Mouse (Mus musculus) megakaryocyte, embryonic 14.5 days (primary cell): Measurements from ENCODE around the gene Ccnd3.

Experiments used
- FLI1 ChIP-seq: IDR thresholded peaks from 2 replicates; pipeline ENCODE4 v1.6.1; 2012; ENCODE audit warnings: low read length, inconsistent platforms, mixed read lengths
- GATA1 ChIP-seq: IDR thresholded peaks from 3 replicates; pipeline ENCODE4 v1.6.1; 2012; ENCODE audit warnings: mixed read lengths, low read length, inconsistent platforms, borderline replicate concordance

DNA sequence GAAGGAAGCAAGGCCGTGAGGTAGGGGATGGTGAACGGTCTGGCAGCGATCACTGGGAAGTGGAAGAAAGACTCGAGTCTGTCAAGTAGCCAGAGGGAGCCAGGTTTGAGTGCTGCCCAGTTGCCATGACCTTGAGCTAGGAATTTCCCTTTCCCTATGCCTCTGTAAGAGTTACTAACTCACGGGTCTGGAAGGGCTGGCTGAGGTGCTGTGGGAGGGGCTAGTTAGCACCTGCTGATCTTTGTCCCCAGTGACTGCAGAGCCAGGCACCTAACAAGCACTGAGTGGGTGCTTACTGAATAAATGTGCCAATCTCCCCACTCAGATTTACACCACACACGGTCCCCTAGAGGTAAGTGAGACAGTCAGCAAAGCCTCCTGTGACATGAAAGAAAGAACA is 11.2 kb upstream of the Ccnd3 start:
- TF ChIP-seq GATA1 (no peak), FLI1 (no peak)
